Mouse (Mus musculus): Measurements from ENCODE around the gene 1700029F12Rik.

GRCm38 (mm10) chr13:97080615-97081014, 46.5 kb upstream of the 1700029F12Rik start:
- no peak for TF ChIP-seq CTCF (conservative IDR thresholded peaks at IDR 0.05; ENCODE audit: insufficient read depth, insufficient read length, low read depth, low read length)
- TF ChIP-seq POLR2A (IDR thresholded peaks at IDR 0.05; ENCODE audit: low read depth, low read length), result no peak
